Mouse (Mus musculus) liver, embryonic 13.5 days (tissue): ENCODE data around the gene Uvrag. TPM values are rescaled to one million over a fixed set of nuclear protein-coding genes. Genes with fewer than 3 reads are reported as not detected.

Source experiments
- ATAC-seq: fragments of 200-750 bp; cut with Nextera tagmentation; 2 replicates; pipeline ENCODE4 v1.8.0; 2017; ENCODE audit warnings: low read depth, mild to moderate bottlenecking, moderate number of reproducible peaks, moderate library complexity
- DNase-seq: peaks from one replicate; pipeline ENCODE4 v3.0.0; 2022
- H3K27ac ChIP-seq: fragments of 300-500 bp; sonication (generic); 2 replicates; pipeline ENCODE4 v1.5.1; 2015; ENCODE audit warnings: moderate library complexity, mild to moderate bottlenecking, inconsistent platforms
- H3K27me3 ChIP-seq: fragments of 300-500 bp; sonication (generic); 2 replicates; pipeline ENCODE4 v1.6.1; 2015; ENCODE audit warnings: mild to moderate bottlenecking, inconsistent platforms
- H3K36me3 ChIP-seq: fragments of 300-500 bp; sonication (generic); 2 replicates; pipeline ENCODE4 v1.6.1; 2015; ENCODE audit warnings: mild to moderate bottlenecking, inconsistent platforms
- H3K4me1 ChIP-seq: fragments of 300-500 bp; sonication (generic); replicated peaks from 2 replicates; pipeline ENCODE4 v1.6.1; 2015; ENCODE audit warnings: inconsistent platforms
- H3K4me2 ChIP-seq: fragments of 300-500 bp; sonication (generic); 2 replicates; pipeline ENCODE4 v1.6.1; 2015; ENCODE audit warnings: inconsistent platforms, mild to moderate bottlenecking, moderate library complexity
- H3K4me3 ChIP-seq: fragments of 300-500 bp; sonication (generic); replicated peaks from 2 replicates; pipeline ENCODE4 v1.5.1; 2015; ENCODE audit warnings: mild to moderate bottlenecking, inconsistent platforms
- H3K9ac ChIP-seq: fragments of 300-500 bp; sonication (generic); 2 replicates; pipeline ENCODE4 v1.6.1; 2015; ENCODE audit warnings: mild to moderate bottlenecking, inconsistent platforms
- H3K9me3 ChIP-seq: fragments of 300-500 bp; sonication (generic); replicated peaks from 2 replicates; pipeline ENCODE4 v1.6.1; 2016; ENCODE audit warnings: inconsistent platforms
- WGBS: fragments of 180-500 bp; shearing (Covaris S2); methylation state at CpG from one replicate; pipeline ENCODE4 v1.1.7; 2015; ENCODE audit not compliant: insufficient replicate concordance; 5-methylcytosine and 5-hydroxymethylcytosine counted together
- polyA plus RNA-seq: library from polyadenylated mRNA; unstranded; fragments of >200 nt; fragmentation: Nextera tagmentation; extraction: Ambion mirVana; gene quantifications from 2 replicates; pipeline ENCODE4 v1.2.1, GENCODE M21; 2015

The Uvrag gene
- polyA plus RNA-seq, 1 experiment from 2014 or later = 8.9 TPM

DNA sequence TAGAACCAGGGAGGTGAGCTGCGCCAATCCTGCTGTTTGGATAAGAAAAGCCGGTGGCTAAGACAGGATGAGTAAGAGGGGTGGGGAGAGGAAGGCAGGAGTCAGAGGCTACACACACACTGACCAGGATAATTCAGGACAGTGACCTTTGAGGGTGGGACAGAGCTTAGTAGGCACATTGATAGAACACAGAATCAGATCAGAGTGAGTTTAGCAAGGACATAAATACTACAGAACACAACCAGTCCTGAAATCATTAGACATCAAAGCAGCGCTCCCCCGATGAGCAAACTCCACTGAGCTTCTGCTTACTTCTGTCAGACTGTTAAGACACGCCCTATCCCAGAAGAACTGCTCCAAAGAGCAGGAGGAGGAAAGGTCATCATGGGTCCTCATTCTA is 237.1 kb downstream of the Uvrag start:
- Histone ChIP-seq H3K27ac (no peak overlapping the region), H3K4me2 (no peak overlapping the region), H3K9ac (no peak overlapping the region), H3K4me1 (peaks cover 16% of the 10 kb centered on the region; the same call in 1 of the 2 replicates), H3K4me3 (no peak overlapping the region), H3K36me3 (no peaks in the 10 kb centered on the region), H3K9me3 (no peaks in the 10 kb centered on the region), H3K27me3 (no peaks in the 10 kb centered on the region)
- ATAC-seq (no peak), DNase-seq (no peak)
- WGBS = 76% methylated on average over 5 of the region's 5 CpGs

DNA sequence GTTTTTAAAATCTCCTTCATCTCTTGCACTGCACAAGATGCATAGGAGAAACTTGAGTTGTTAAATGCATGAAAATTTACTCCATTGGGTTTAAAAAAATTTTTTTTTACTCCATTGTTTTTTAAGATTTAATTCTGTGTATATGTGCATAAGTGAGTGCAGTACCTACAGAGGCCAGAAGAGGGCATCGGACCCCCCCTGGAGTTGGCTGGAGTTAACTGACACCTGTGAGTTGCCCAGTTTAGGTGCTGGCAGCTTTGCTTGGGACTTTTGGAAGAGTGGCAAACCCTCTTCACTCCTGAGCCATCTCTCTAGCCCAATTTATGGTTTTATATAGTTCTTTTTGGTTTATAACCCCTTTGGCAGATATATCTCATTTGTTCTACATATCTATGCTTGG is 239.8 kb downstream of the Uvrag start:
- Histone ChIP-seq H3K4me2 (no peak overlapping the region), H3K4me1 (peaks cover 12% of the 10 kb centered on the region; the same call in 1 of the 2 replicates), H3K36me3 (0 out of 2 replicates have a peak, but pooled peaks cover 3% of the 10 kb centered on the region), H3K27ac (no peak overlapping the region), H3K4me3 (no peak overlapping the region), H3K9ac (no peak overlapping the region), H3K9me3 (no peaks in the 10 kb centered on the region), H3K27me3 (no peaks in the 10 kb centered on the region)
- DNase-seq (no peak), ATAC-seq (no peak)
- 85% methylated on average over 1 of the region's 1 CpGs for WGBS

GRCm38 (mm10) chr7:98899815-98900214 is 241.1 kb downstream of the Uvrag start:
- H3K27ac ChIP-seq = no peak overlapping the region
- ATAC-seq = no peak
- H3K36me3 ChIP-seq = 0 out of 2 replicates have a peak, but pooled peaks cover 3% of the 10 kb centered on the region
- H3K9me3 ChIP-seq = no peaks in the 10 kb centered on the region
- 68% methylated on average over 4 of the region's 4 CpGs for WGBS
- no peaks in the 10 kb centered on the region for H3K27me3 ChIP-seq
- H3K4me2 ChIP-seq = no peak overlapping the region
- no peak for DNase-seq
- H3K4me1 ChIP-seq = peaks cover 15% of the 10 kb centered on the region
- H3K4me3 ChIP-seq = no peak overlapping the region
- H3K9ac ChIP-seq = no peak overlapping the region

DNA sequence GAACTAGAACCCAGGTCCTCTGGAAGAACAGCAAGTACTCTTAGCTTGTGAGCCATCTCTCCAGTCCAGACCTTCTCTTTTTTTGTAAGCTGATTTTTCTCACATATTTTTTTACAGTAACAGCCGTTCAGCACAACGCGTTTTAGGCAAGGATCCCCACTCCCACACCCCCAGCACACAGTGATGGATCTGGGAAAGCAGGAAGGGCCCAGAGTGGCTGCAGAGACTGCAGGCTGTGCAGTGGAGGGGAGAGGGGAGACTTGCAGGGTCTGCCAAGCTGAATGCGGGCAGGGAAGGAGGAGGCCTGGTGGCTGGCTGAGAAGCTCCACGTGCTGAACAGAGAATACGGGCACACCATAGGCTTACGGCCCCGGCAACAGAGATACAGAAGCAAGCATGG is 243.6 kb downstream of the Uvrag start:
- H3K27me3 ChIP-seq = no peaks in the 10 kb centered on the region
- H3K9me3 ChIP-seq = no peaks in the 10 kb centered on the region
- peaks cover 21% of the 10 kb centered on the region for H3K4me1 ChIP-seq
- ATAC-seq (no peak), DNase-seq (no peak)
- no peak overlapping the region for H3K4me2 ChIP-seq
- no peak overlapping the region for H3K4me3 ChIP-seq
- H3K9ac ChIP-seq = no peak overlapping the region
- WGBS = 83% methylated on average over 8 of the region's 8 CpGs
- H3K27ac ChIP-seq = no peak overlapping the region
- H3K36me3 ChIP-seq = peaks cover 7% of the 10 kb centered on the region; the same call in 1 of the 2 replicates

- Histone ChIP-seq H3K27me3 (no peaks in the 10 kb centered on the region), H3K36me3 (peaks cover 7% of the 10 kb centered on the region; the same call in 1 of the 2 replicates), H3K9me3 (no peaks in the 10 kb centered on the region), H3K4me2 (no peak overlapping the region), H3K4me3 (no peak overlapping the region), H3K9ac (no peak overlapping the region), H3K27ac (no peak overlapping the region), H3K4me1 (peaks cover 21% of the 10 kb centered on the region)
- 32% methylated on average over 10 of the region's 10 CpGs for whole genome bisulfite sequencing
- no peak for DNase-seq
- no peak for ATAC-seq
These were observed 245.3 kb downstream of the Uvrag start for GRCm38 (mm10) chr7:98895501-98896095.

- ATAC-seq = no peak
- no peak for DNase-seq
- 36% methylated on average over 5 of the region's 5 CpGs for WGBS
- no peak overlapping the region for H3K27ac ChIP-seq
- peaks cover 21% of the 10 kb centered on the region for H3K4me1 ChIP-seq
- peaks cover 7% of the 10 kb centered on the region; the same call in 1 of the 2 replicates for H3K36me3 ChIP-seq
- no peaks in the 10 kb centered on the region for H3K9me3 ChIP-seq
- H3K4me2 ChIP-seq = no peak overlapping the region
- H3K4me3 ChIP-seq = no peak overlapping the region
- H3K9ac ChIP-seq = no peak overlapping the region
- H3K27me3 ChIP-seq = no peaks in the 10 kb centered on the region
These were observed 246.2 kb downstream of the Uvrag start for GRCm38 (mm10) chr7:98894768-98895167.

DNA sequence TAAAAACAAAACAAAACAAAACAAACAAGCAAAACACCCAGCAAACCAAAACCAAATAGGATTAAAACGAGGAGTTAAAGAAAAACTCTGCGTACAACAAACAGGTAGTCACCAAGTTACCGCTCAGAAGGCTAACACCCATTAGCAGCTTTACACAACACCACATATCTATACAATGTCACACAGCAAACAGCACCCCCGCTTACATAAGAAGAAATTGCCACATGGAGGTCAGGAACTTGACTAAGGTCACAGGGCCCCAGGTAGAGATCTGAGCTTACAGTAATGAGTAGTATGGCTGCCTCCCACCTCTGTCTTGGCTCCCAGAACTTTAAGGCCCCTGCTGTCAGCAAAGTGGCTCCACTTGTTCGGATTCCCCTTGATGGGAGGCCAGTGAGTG is 246.6 kb downstream of the Uvrag start:
- no peak overlapping the region for H3K4me2 ChIP-seq
- peaks cover 21% of the 10 kb centered on the region for H3K4me1 ChIP-seq
- no peak overlapping the region for H3K27ac ChIP-seq
- H3K36me3 ChIP-seq = peaks cover 7% of the 10 kb centered on the region; the same call in 1 of the 2 replicates
- 69% methylated on average over 5 of the region's 5 CpGs for WGBS
- no peaks in the 10 kb centered on the region for H3K27me3 ChIP-seq
- H3K4me3 ChIP-seq = no peak overlapping the region
- no peaks in the 10 kb centered on the region for H3K9me3 ChIP-seq
- DNase-seq (no peak), ATAC-seq (peak; percentile 68)
- H3K9ac ChIP-seq = no peak overlapping the region

GRCm38 (mm10) chr7:98893144-98893543 is 247.8 kb downstream of the Uvrag start:
- no peak overlapping the region for H3K4me3 ChIP-seq
- peaks cover 9% of the 10 kb centered on the region for H3K36me3 ChIP-seq
- ATAC-seq = no peak
- no peak overlapping the region for H3K9ac ChIP-seq
- H3K4me2 ChIP-seq = no peak overlapping the region
- H3K9me3 ChIP-seq = no peaks in the 10 kb centered on the region
- H3K27me3 ChIP-seq = no peaks in the 10 kb centered on the region
- H3K4me1 ChIP-seq = peaks cover 21% of the 10 kb centered on the region
- DNase-seq = no peak
- WGBS = 57% methylated on average over 5 of the region's 5 CpGs
- no peak overlapping the region for H3K27ac ChIP-seq

DNA sequence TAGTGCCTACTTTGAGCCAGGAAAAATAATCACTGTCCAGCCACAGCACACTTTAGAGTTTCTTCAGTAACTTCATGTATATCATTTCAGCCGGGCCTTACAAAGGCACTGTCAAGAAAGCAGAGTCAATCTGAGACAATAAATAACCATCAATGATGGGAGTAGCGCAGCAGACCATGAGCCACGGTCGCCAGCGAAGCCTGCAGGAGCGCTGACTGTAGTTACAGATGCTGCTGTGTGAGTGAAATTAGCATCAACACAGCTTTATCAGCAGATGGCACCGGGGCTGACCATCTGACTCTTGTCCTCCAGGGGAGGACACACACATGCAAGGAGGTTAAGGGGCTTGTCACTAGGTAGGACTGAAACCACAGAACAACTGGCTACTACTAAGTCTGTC is 251.7 kb downstream of the Uvrag start:
- ATAC-seq (no peak), DNase-seq (no peak)
- no peaks in the 10 kb centered on the region for H3K27me3 ChIP-seq
- H3K36me3 ChIP-seq = peaks cover 21% of the 10 kb centered on the region
- WGBS = 75% methylated on average over 7 of the region's 7 CpGs
- H3K4me3 ChIP-seq = no peak overlapping the region
- no peak overlapping the region for H3K4me2 ChIP-seq
- H3K9ac ChIP-seq = no peak overlapping the region
- no peaks in the 10 kb centered on the region for H3K9me3 ChIP-seq
- H3K4me1 ChIP-seq = peaks cover 13% of the 10 kb centered on the region
- no peak overlapping the region for H3K27ac ChIP-seq

- DNase-seq = no peak
- Histone ChIP-seq H3K4me2 (no peak overlapping the region), H3K4me3 (no peak overlapping the region), H3K27ac (no peak overlapping the region), H3K36me3 (peaks cover 19% of the 10 kb centered on the region), H3K27me3 (no peaks in the 10 kb centered on the region), H3K9ac (no peak overlapping the region), H3K4me1 (peaks cover 10% of the 10 kb centered on the region), H3K9me3 (no peaks in the 10 kb centered on the region)
- WGBS = 71% methylated on average over 5 of the region's 5 CpGs
- ATAC-seq = no peak
These were observed 252.1 kb downstream of the Uvrag start for GRCm38 (mm10) chr7:98888810-98889209.

- Histone ChIP-seq H3K27me3 (no peaks in the 10 kb centered on the region), H3K4me2 (no peak overlapping the region), H3K27ac (no peak overlapping the region), H3K9ac (no peak overlapping the region), H3K36me3 (peaks cover 17% of the 10 kb centered on the region), H3K9me3 (no peaks in the 10 kb centered on the region), H3K4me3 (no peak overlapping the region), H3K4me1 (peaks cover 6% of the 10 kb centered on the region; the same call in 1 of the 2 replicates)
- no peak for ATAC-seq
- 79% methylated on average over 22 of the region's 22 CpGs for WGBS
- no peak for DNase-seq
These were observed 253.1 kb downstream of the Uvrag start for GRCm38 (mm10) chr7:98887811-98888261.

- WGBS = 54% methylated on average over 4 of the region's 4 CpGs
- H3K4me3 ChIP-seq = no peak overlapping the region
- H3K9me3 ChIP-seq = no peaks in the 10 kb centered on the region
- H3K27ac ChIP-seq = no peak overlapping the region
- no peaks in the 10 kb centered on the region for H3K27me3 ChIP-seq
- H3K9ac ChIP-seq = no peak overlapping the region
- H3K36me3 ChIP-seq = peaks cover 3% of the 10 kb centered on the region; the same call in 1 of the 2 replicates
- DNase-seq (no peak), ATAC-seq (no peak)
- H3K4me2 ChIP-seq = no peak overlapping the region
- H3K4me1 ChIP-seq = no peaks in the 10 kb centered on the region
These were observed 259.1 kb downstream of the Uvrag start for GRCm38 (mm10) chr7:98881887-98882286.
